Mouse (Mus musculus) liver, postnatal 0 days (tissue): ENCODE data around the gene Fzd9.

ENCODE experiments used
- CTCF ChIP-seq: sonication (generic); IDR thresholded peaks from 2 replicates; pipeline ENCODE4 v1.5.1; 2016; ENCODE audit warnings: antibody characterized with exemption, low read depth
- EP300 ChIP-seq: IDR thresholded peaks from 2 replicates; pipeline ENCODE4 v1.6.1; 2016; ENCODE audit warnings: antibody characterized with exemption, low read depth, mild to moderate bottlenecking

DNA sequence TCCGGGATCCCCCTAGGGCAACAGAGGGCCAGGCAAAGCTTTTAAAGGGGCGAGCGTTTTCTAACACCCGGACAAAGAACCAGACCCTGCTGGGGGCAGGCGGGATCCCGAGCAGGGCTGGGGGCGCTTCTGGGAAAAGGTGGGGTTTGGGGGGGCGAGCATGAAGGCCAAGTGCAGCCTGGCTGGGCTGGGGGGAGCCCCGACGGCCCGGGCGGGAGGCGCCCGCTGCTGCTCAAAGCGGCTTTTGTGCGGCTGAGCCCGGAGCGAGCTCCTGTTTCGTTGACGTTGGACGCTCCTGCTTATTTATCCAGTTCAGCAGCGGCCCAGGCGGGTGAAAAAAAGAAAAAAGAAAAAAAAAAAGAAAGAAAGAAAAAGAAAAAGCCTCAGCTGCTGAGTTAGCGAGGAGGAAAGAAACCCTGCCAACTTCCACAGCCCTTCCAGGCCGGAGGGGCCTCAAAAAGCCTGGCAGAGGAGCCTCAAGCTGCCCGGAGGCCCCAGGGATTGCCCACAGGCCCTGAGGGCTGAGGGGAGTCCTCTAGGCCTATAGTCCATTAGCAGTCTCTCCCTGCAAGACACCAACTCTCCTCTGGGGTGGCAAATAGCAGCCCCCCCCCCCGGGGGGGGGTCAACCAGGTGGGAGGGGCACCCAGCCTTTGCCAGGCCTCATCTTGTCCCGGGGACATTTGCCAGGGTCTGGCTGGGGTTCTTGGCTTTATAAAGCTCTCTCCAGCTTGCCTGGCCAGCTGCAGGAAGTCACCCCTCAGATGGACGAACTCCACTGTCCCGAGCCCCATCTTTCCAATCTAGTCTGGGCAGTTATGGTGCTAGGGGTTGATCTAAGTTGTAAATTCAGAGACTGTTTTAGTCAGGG is 7.5 kb upstream of the Fzd9 start:
- TF ChIP-seq CTCF (no peak), EP300 (no peak)
